Mouse (Mus musculus) right cerebral cortex, adult 18-20 months (tissue): ENCODE measurements around the gene Pf4.
"Not testable (repeated sequence)": the region's sequence is repeated elsewhere in the genome, so short reads cannot be mapped to it uniquely, and the experiment has no call there.

Experiments
- DNase-seq: peaks from one replicate; pipeline ENCODE4 v3.0.0; 2022; ENCODE audit warnings: mixed read lengths

Gene Pf4

GRCm38 (mm10) chr5:90789306-90790073 is 17.3 kb downstream of the Pf4 start:
- DNase-seq: no peak

DNA sequence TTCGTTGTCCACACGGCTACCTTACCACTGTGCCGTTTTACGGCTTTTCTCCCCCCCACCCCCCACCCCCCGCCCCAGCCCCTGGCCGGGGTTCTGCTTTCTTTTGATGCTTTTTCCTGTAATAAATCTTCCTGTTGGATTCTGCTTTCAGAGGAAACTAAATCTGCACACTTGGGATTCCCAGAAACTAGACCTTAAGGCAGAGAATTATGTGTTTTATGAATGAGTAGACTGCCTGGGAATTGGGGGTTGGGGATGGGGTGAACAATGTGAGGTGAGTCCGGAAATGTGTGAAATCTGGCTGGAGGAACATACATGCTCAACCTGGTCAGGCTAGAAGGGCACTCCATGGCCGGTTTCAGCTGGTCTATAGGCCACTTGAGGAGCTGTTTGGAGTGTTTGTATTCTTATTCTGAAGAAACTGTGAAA is 17.9 kb downstream of the Pf4 start:
- DNase-seq: no peak

GRCm38 (mm10) chr5:90794195-90794625 is 22.0 kb downstream of the Pf4 start, which contains the start of gene Cxcl15:
TSS of gene Cxcl15 (plus strand) at chr5:90794534.
- DNase-seq: no peak

DNA sequence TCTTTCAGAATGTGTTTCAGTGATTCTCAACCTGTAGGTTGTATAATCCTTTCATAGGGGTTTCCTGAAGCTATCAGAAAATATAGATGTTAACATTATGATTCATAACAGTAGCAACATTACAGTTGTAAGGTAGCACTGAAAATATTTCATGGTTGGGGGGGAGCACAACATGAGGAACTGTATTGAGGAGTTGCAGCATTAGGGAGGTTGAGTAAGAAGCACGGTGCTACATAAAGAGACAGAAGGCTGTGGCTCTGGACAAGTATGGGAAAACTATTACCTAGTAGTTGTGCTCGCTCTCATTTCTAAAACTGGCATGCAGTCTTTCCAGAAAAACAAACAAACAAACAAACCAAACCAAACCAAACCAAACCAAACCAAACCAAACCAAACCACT is 23.2 kb downstream of the Pf4 start:
- not testable (repeated sequence) for DNase-seq

DNA sequence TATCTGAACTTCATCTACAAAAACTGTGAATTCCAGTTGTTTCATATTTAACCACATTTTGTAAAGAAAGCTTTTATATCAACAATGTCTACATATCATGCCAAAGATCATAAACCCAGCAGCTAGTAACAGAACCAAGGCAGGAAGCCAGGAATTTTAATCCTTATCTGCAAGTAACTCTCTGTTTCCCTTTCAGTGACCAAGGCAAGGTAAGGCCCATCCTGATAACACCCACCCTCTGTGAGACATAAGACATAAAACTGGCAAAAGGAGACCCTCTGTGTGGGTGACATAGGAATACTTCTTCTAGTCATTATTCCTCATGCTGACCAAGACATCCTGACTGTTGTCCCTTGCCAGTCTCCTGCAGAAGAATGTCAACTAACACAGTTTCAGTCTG is 32.3 kb downstream of the Pf4 start:
- DNase-seq: no peak

DNA sequence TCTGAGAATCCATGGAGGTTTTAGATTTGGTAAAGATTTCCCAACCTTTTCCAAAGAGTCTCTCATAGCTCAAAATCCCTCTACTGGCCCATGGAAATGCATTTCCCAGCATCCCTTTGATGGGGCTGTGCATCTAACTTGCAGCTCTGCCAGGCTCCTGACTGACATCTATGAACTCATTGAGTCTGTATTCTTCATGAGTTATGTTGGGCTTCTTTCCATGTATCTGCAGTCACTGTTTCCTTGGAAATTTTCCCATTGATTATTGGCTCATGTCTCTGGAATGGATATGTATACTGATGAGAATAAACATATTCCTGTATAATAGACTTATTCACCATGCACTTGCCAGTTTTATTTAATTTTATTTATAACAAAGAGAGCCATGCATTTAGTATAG is 33.8 kb downstream of the Pf4 start:
- no peak for DNase-seq

- no peak for DNase-seq
Measured at GRCm38 (mm10) chr5:90807176-90807950, 35.1 kb downstream of the Pf4 start.

- DNase-seq: no peak
Measured at GRCm38 (mm10) chr5:90819756-90820155, 47.5 kb downstream of the Pf4 start.
